Mouse (Mus musculus): Measurements from ENCODE around the gene Vps8.
A peak's percentile ranks its signal among the peaks of the same experiment; 100 is the strongest.

Gene Vps8

DNA sequence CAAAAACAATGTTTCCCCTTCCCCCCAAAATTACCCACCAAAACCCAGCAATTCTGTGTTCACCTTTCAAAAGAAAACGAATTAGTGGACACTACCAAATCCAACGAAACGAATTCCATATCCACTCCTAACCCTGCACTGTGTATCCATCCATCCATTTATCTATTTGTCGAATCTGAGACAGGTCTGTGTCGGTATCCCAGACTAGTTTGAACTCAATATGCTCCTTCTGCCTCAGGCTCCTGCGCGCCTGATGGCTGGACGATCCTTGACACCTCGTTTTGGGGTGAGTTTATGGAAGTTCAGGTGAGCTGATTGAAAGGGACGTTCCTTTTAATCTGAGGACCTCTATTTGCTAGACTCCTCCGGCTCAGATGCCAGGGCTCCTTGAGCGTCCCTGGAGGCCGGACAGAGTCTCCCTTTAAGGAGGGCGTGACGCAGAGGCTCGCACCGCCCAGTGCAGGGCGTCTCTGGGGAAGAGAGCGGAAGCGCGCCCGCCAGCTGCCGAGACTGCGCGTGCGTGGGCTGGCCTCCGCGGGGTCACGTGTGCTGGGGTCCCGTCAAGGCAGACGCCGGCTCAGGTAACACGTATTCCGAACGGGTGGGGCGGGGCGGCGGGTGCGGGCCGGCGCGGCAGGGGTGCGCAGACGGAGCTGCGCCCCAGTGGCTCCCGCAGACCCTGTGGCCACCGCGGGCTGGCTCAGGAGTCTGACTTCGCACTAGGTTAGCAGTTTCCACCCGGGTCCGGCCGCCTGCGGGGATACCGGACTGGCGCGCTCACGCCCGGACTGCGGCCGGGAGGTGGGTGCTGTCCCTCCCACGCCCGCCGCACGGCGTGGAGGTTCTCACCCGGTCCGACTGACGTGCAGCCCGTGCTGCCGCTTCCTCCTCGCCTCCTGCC is at the start of gene Vps8:
Gene Vps8 (plus strand): TSS at position 474 of the 901 bp plus-strand sequence.
- DNase-seq (ENCODE audit: low spot score in 2 of 2): peak; percentile 88 to 93

DNA sequence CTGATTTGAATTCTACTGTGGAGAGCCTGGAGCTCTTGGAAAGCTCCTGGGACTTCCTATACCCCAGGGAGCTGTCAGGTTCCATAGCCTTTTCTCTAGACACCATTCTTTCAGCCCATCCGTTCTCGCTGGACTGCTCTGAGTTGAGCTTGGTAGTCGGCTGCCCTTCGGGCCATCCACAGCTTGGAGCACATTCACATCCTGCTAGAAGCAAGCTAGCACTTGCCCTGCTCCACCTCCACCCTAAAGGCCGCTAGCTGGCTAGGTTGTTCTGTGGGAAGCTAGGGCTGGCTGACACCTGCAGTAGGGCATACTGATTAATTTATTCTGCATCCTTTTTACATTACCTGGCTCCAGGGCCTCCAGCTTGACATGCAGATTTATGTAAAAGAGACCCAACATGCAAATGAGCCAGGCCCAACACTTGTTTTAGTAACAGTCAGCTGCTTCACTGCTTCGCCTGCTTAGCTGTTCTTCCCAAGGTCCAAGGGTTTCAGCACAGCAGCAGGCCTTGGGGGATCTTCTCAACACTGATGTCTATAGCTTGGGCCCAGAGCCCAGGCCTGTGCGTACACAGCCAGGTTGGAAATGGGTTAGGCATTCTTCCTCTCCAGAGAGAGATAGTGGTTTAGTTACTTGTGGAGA is 49.5 kb upstream of the Vps8 start:
- no peak for DNase-seq (ENCODE audit: low spot score in 2 of 2)

DNA sequence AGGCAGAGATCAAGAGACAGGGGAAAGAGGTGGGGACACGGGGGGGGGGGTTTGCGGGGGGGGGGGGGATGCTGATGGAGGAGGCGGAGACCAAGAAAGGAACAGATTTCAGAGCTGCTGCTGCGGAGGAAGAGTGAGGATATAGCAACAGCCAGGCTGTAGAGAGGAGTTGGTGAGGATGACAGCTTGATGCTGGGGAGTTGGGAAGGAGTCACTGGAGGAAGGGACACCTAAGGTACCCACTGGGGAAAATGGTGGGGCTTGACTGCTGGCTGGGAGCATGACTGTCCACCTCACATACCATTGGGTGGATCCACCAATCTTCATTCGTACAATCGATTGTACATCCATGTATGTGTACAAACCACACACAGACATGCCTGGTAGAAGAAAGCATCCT is 48.9 kb upstream of the Vps8 start:
- no peak for DNase-seq (ENCODE audit: low spot score in 2 of 2)

DNA sequence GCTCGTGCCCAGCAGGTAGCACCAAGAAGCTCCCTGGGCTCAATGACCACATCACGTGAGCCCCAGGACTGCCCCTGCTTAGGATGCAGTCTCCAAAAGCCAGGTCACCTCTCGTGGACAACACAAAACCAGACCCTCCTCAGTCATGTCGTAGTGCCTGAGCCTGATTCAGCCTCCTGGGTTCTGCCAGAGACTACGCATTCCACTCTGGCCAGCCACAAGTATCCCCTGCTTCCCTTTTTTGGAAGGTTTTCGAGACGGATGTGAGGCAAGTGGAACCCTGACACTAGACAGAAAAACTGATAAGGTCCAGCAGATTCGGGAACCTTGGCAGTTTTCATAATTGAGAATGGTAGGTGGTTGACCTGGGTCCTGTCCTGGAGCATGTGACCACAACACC is 47.8 kb upstream of the Vps8 start:
- DNase-seq (ENCODE audit: low spot score in 2 of 2): no peak

DNA sequence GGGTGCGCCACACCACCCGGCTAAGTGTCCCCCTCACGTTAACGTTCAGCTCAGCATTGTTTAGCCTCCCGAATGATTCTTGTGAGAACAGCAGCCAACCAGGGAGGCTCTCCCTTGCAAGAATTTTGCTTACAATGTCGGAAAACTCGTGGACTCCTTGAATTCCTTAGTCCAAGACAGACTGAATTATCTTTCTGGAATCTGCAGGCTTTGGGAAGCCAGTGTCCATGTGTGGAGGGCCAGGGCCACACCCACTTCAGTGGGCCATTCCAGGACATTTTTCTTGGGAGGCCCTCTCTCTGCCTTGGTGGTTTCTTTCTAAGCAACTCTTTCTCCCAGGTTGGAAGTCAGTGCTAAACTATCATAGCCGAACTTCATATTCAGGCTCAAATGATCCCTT is 46.6 kb upstream of the Vps8 start:
- no peak for DNase-seq (ENCODE audit: low spot score in 2 of 2)

DNA sequence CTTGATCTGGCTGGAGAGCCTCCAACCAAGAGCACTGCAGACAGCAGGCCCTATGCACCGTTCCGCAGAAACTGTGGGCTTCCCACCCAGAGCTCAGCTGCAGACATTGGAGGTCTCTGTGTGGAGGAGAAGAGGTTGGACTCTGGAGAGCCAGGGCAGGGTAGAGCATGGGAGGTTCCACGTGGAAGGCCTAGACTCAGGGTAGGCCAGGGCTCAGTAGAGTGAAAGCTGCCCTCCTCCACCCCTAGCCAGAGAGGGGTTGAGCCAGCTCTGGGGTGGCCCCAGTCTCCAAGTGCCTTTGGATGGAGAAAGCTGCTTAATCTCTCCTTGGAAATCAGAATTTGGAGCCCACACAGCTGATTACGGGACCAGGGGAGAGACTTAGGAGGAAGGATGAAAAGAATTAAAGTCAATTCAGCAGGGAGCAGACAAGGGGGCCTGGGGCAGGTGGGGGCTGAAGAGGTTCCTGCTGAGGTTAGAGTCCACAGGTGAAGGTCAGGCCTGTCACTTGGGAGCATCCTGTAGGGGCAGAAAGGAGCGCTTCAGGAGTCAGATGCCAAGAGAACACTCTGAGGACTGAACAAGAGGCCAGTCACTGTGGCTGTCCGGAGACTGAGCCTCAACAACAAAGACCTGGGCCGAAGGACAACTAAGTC is 45.8 kb upstream of the Vps8 start:
- peak in 1 of 2 experiments; percentile 35 for DNase-seq (ENCODE audit: low spot score in 2 of 2)

DNA sequence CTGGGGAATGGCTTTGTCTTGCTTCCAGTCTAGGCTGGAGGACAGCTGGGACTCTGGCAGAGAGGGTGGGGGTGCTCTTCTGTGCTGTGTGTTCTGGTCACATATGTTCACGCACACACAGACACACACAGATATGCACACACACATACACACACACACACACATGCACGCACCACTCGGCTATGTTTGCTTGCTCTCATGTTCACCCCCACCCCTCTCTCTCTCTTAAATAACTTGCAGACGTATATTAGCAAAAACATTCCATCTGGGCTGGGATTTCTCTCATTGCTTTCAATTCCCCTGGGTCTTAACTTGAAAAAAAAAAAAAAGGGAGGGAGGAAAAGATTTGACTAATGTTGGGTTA is 45.3 kb upstream of the Vps8 start:
- DNase-seq (ENCODE audit: low spot score in 2 of 2): no peak

DNA sequence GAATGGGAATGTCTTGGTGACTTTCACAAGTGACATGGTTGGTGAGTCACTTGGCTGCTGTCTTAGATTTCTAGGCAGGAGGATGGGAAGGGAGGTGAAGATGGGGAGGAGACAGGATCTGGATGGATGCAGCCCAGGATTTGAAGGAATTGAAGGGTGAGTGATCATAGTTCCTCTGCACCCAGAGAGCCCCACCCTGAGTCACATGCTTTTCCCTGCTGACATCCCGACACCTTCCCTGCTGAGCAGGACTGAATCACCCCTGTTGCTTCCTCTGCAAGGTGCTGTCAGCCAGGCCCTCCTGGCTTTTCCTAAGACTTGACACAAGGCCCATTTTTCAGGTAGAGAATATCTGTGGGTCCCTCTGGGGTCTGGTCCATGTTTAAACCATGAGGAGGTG is 41.4 kb upstream of the Vps8 start:
- no peak for DNase-seq (ENCODE audit: low spot score in 2 of 2)

DNA sequence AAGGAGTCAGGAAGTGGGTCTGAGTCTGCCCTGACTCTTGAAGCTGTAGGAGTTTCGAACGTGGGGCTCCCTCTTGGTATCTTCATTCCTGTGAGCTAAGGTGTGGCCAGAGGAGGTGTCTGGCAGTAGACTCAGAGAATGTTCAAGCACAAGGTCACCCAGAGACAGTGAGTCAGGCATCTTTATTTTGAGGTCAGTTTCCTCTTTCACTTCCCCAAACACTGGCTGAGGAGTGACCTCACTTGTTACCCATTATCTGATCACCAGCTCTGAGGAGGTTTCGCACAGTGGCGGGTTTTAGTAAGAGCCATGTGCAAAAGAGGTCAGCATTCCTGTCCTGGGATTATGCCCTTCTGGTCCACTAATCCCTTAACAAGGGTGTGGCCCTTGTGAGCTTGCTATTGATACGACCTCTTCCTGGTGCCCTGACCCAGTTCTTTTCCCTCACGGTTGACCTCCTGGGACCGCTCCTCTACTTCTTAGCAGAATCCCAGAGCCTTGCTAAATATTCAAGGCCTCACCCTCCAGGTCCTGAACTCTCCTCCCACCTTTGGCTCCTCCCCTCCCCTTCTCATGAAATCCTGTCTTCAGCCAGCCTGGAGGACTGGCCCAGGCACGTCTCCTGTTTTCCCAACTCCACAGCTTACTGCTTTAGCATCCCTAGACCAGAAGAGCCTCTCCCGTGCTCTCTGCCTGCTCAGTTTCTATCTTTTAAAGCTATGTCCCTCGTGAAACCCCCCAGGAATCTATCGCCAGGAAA is 40.6 kb upstream of the Vps8 start:
- no peak for DNase-seq (ENCODE audit: low spot score in 2 of 2)

DNA sequence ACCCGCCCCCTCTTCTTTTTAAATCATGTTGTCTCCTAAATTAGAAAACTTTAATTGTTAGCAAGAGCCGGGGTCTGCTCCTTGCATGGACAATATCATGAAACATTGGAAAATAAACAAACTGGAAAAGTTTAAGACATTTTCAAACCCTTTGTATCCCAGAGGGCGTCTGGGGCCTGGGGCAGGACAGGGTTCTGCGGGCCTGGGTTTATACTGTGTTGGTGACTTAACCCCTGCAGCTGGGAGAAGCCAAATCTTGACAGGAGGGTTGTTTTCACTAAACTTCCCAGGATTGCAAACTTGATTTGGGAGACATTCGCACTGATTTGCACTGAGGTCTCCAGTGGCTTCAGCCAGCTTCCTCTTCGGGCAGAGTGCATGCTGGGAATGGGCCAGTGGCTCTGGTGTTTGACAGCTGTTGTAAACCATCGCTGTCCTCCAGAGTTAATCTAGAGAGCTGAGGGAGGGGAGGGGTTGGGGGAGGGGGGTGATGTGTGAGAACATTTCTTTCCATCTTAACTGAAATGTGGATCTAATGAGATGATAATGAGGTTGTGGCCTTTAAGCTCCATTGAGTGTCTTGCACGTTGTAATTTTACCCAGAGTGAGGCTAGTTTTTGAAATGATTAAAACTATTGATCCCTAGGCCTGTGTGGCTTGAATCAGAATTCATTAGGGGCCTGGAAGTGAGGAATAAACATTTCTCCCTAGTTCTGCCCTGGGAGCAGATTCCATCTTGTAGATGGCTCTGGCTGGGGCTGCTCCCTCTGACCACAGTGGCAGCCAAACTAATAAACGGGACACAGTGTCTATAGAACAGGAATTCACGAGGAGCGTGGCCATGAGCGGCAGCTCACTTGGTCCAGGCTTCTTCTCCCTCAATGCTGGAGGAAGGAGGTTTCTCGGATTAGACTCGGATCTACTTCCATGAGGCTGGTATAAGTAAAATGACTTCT is 36.7 kb upstream of the Vps8 start:
- DNase-seq (ENCODE audit: low spot score in 2 of 2): no peak

DNA sequence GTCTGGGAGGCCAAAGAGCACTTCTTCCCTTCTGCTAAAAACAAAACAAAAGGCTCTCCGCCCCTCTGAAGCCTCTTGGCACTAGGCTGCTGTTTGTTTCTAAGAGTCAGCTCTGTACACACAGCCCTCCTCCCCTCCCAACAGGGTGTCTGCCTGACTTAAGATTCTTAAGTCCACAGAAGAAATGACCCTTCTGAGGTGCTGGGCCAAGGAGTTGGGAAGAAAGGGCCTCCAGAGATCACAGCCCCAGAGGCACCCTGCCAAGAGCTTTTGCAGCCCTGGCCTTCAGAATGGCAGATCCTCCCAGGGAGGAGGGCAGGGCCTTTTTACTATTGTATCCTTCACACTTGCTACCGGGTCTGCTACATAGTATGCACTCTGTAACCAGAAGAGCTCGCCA is 33.6 kb upstream of the Vps8 start:
- DNase-seq (ENCODE audit: low spot score in 2 of 2): peak in 1 of 2 experiments; percentile 53

DNA sequence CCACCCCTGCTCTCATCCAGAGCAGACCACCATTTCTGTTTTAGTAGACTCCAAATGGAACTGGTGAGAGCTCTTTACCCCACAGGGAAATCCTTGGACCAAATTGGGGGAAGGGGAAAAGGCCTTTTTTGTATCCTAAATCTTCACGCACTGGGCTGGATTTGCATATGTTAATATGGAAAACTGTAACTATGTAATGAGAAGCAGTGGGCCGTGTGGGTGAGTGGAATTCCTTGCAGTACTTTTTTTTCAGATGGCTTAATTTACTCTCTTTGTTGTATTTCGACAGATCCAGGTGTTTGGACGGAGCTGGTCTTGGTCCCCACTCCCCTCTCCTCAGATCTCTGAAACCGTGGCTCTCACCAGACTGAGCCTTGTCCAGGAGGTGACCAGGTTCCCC is 32.2 kb upstream of the Vps8 start:
- DNase-seq (ENCODE audit: low spot score in 2 of 2): no peak

DNA sequence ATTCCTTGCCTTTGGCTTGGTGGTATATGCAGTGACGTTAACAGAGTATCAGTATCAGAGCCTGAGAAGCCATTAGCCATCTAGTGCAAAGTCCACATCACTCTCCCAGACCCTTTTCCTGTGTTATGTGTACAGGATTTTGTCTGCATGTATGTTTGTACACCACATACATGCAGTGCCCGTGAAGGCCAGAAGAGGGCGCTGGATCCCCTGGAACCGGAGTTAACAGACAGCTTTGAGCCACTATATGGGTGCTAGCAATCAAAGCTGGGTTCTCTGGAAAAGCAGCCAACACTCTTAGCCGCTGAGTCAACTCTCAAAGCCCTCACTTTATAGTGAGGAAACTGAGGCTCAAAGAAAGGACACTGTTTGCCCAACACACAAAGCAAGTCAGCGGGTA is 30.8 kb upstream of the Vps8 start:
- no peak for DNase-seq (ENCODE audit: low spot score in 2 of 2)

DNA sequence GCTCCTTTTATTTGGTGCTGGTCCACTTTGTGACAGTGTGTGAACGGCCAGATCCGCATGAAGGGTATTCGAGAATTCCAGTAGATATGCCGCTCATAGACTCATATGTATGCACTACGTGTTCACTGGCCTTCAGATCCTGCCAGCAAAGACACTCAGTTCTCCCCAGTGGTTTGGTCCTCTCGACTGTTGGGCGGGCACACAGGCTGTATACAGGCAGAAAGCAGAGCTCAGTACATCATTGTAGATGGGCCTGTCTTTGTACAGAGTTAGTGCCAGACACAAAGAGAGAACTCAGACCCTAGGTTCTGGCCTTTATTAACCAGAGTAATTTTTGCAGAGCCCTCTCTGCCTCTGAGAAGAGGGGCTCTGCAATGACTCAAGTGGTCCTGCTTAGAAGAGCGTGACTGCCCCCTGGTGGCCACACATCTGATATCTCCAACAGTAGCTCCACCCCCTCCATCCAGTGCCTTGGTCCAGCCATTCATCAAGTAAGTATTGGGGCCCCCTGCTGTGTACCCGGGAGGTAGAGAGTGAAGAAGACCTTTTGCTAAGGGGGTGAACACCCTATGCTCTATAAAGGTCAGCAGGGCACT is 30.3 kb upstream of the Vps8 start:
- peak; percentile 62 to 85 for DNase-seq (ENCODE audit: low spot score in 2 of 2)

DNA sequence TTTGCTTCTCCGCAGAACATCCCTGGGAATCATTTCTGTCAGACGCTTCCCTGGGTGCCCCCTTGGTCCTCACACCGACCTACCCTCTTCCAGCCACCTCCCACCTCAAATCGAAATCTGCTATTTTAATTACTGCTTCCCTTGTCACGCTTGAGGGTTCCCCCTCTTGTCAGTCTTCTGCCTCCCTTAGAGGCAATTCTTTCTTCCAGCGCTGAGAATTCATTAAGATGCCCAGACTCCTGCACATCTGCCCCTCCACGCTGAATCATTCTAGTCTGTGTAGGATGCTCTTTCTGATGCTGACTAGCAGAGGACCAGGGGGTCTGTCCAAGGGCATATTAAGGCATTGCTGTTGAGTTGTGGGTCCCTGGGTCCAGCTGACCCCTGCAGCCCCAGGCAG is 27.4 kb upstream of the Vps8 start:
- DNase-seq (ENCODE audit: low spot score in 2 of 2): no peak

DNA sequence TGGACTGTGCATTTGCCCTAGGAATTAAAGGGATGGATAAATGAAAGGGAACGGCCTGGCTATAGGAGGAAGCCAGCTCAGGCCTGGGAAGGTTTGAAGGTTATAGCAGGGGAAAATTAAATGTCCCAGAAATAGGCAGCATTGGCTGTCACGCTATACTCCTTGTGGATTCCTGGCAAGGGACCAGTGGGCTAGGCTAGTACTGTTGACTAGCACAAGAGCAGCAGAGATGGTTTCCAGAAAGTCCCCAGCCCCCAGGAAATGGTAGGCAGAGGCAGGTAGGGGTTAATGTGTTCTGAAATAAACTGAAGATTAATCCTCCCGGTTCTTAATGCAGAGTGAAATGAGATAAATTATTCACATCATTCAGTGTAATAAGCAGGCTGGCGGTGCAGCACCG is 25.2 kb upstream of the Vps8 start:
- no peak for DNase-seq (ENCODE audit: low spot score in 2 of 2)

DNA sequence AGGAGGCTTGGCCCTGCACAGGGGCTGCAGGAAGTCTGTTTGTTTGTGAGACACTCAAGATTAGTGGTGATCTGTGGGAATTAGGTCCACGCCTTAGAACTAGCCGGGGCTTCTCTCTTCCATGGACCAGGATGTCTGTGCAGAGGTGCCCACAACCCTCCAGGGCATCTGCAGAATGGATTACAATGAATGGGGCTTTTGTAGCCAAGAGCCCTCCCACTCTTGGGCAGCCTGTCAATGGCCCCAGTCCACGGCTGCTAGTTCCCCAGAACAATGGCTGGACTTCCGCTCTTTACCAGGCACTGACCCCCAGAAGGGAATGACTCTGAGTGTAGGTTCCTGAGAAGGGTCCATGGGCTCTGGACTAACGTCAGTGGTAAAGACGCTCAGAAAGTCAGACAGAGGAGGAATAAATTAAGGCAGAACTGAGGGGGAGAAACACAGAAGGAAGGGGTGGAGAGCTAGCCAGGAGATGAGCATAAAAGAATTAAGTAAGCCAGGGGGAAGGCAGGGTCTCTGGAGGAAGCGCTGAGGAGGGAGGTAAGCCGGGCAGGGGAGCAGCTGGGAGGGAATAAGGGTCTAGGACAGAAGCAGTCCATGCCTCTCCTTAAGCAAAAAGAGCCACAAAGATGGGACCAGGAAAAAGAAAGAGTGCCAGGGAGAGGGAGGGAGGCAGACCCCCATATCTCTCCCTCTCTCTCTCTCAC is 24.4 kb upstream of the Vps8 start:
- DNase-seq (ENCODE audit: low spot score in 2 of 2): no peak

DNA sequence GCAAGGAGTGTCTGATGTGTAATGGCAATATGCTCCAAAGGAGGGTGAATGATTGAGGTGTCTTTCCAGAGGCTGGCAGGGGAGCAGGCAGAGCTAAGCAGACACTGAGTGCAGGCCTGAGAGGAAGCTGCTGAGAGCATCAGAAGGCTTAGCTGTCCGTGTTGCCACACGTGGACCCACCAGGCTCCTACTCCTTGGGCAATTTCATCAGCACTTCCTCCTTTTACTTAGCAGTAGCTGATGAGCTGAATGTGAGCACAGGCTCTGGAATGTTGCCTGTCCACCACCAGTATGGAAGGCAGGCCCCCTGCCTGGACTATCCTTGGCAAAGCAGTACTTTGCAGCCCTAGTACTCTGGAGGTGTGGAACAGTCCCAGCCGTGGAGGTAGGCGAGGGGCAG is 23.0 kb upstream of the Vps8 start:
- no peak for DNase-seq (ENCODE audit: low spot score in 2 of 2)

DNA sequence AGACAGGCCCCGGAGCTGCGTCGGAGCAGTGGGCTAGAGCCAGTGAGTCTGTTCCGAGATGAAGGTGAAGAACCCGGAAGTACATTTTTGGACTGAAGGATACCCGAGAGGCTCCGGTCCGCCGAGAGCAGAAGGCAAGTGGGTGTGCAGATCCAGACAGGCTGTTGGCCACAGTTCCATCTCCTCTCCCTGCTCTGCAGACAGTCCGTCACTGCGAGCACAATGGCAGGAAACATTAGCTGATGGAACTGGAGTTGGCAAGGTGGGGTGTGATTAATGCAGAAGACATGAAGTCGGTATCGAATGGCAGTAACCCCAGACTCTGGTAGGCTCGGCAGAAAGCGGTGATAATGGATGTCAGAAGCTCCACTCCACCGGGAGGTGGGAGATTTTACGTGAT is 20.9 kb upstream of the Vps8 start:
- no peak for DNase-seq (ENCODE audit: low spot score in 2 of 2)

DNA sequence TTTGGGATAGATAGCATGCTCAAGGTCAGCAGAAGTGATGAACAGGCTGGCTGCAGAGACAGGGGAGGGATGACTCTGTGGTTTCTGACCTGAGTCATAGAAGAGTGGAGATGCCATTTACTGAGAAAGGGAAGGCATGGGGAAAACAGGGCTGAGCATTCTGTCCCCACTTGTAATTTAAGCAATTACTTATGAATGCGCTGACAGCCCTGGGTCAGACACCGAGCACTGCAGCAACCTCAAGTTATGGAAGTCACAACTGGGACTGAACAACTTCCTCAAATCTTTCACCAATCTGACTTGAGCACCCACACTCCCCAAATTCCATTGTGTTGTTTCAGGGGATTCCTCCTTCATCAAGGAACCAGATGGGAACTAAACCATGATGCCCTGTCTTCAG is 19.5 kb upstream of the Vps8 start:
- DNase-seq (ENCODE audit: low spot score in 2 of 2): no peak
